Mouse (Mus musculus) G1E (cell line): Measurements from ENCODE around the gene Tcf15.

Experiments used
- CTCF ChIP-seq: IDR thresholded peaks from 2 replicates; pipeline ENCODE4 v1.5.1; 2012; ENCODE audit warnings: low read depth, low read length, inconsistent platforms, mixed read lengths
- TAL1 ChIP-seq: conservative IDR thresholded peaks from 2 replicates; pipeline ENCODE4 v1.6.1; 2012; ENCODE audit warnings: low read depth, low read length, inconsistent platforms, mixed read lengths

DNA sequence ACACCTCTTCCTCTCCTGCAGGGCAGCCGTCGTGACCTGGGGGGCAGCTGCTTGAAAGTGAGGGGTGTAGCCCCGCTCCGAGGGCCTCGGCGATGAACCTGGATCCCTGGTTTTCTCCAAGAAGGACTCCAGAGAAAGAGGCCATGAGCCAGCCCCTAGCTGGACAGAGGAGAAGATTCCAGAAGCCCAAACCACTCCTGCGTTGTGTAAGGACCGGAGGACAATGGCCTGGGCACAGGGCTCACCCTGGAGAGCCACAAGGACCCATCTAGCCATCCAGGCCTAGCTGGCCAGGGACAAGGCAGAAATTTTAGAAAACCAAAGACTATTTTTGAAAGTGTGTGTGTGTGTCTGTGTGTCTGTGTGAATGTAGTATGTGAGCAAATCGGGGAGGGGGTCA, 5.3 kb downstream of the Tcf15 start:
- TF ChIP-seq CTCF, result no peak
- no peak for TF ChIP-seq TAL1
